Mouse (Mus musculus) megakaryocyte, embryonic 14.5 days (primary cell): ENCODE measurements around the gene Lgr6.

ENCODE experiments used
- FLI1 ChIP-seq: IDR thresholded peaks from 2 replicates; pipeline ENCODE4 v1.6.1; 2012; ENCODE audit warnings: low read length, inconsistent platforms, mixed read lengths
- GATA1 ChIP-seq: IDR thresholded peaks from 3 replicates; pipeline ENCODE4 v1.6.1; 2012; ENCODE audit warnings: mixed read lengths, low read length, inconsistent platforms, borderline replicate concordance

DNA sequence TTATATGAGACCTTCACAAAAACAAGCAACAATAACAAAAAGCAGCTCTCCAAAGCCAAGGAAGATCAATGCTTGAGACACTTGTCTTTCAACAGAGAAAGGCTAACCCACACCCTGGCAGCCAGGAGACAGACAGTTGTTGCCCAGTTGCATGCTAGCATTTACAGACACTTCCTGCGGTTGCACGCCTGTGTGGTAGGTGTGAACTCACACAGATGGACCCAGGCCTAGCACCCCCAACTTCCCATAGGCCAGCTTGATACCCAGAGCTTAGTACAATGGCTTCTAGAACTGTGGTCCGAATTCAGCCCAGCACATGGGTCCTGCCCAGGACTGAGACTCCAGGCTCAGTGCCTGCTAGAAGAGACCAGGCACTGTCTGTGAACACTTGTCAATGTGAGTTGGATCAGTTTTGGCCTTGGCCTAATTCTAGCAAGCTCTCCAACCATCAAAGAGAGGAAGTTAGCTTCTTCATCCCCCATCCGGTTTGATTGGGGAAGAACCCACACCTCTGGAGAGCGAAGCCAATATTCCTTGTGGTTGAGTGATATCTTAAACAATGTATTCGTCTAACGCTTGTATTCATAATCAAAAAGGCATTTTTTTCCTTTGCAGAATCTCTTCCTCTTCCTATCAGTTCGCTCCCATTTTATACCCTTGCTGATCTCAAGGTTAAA lies 30.2 kb upstream of the Lgr6 start:
- no peak for TF ChIP-seq GATA1
- no peak for TF ChIP-seq FLI1
